Mouse (Mus musculus) cerebellum, adult (tissue): ENCODE measurements around the gene Cops3.

Source experiments
- ATAC-seq: cut with Nextera tagmentation; 2 replicates; pipeline ENCODE4 v1.9.2; 2017; ENCODE audit warnings: mild to moderate bottlenecking, moderate library complexity, mixed read lengths; ENCODE audit not compliant: insufficient number of reproducible peaks, low FRiP score, low TSS enrichment

Cops3 gene

GRCm38 (mm10) chr11:59813276-59813675, 26.4 kb downstream of the Cops3 start:
- ATAC-seq = no peak

- no peak for ATAC-seq
Observed at GRCm38 (mm10) chr11:59811211-59811610, 28.4 kb downstream of the Cops3 start.

- no peak for ATAC-seq
Observed at GRCm38 (mm10) chr11:59810480-59811158, 29.0 kb downstream of the Cops3 start.

- peak; percentile 80 for ATAC-seq
Observed at GRCm38 (mm10) chr11:59809670-59810474, 29.8 kb downstream of the Cops3 start, which contains the start of gene Flcn. TSS of gene Flcn (minus strand) at chr11:59810016.

- no peak for ATAC-seq
Observed at GRCm38 (mm10) chr11:59809071-59809669, 30.5 kb downstream of the Cops3 start.

GRCm38 (mm10) chr11:59808170-59808960, 31.3 kb downstream of the Cops3 start:
- no peak for ATAC-seq

- no peak for ATAC-seq
Observed at GRCm38 (mm10) chr11:59805656-59806055, 34.0 kb downstream of the Cops3 start.

GRCm38 (mm10) chr11:59805256-59805655, 34.4 kb downstream of the Cops3 start:
- ATAC-seq = no peak

- ATAC-seq = peak; percentile 37; the same call in 1 of the 2 replicates
Observed at GRCm38 (mm10) chr11:59804409-59805110, 35.1 kb downstream of the Cops3 start.

- ATAC-seq = no peak
Observed at GRCm38 (mm10) chr11:59803516-59803915, 36.1 kb downstream of the Cops3 start.

GRCm38 (mm10) chr11:59801881-59802280, 37.8 kb downstream of the Cops3 start:
- ATAC-seq = no peak

GRCm38 (mm10) chr11:59800412-59800811, 39.2 kb downstream of the Cops3 start:
- no peak for ATAC-seq

- no peak for ATAC-seq
Observed at GRCm38 (mm10) chr11:59793390-59793789, 46.2 kb downstream of the Cops3 start.

- no peak for ATAC-seq
Observed at GRCm38 (mm10) chr11:59789311-59789710, 50.3 kb downstream of the Cops3 start.

- no peak for ATAC-seq
Observed at GRCm38 (mm10) chr11:59787199-59787781, 52.3 kb downstream of the Cops3 start, which contains the start of gene Pld6. TSS of gene Pld6 (minus strand) at chr11:59787645.

- no peak for ATAC-seq
Observed at GRCm38 (mm10) chr11:59786444-59787198, 53.0 kb downstream of the Cops3 start.

- no peak for ATAC-seq
Observed at GRCm38 (mm10) chr11:59783591-59783990, 56.0 kb downstream of the Cops3 start.

- ATAC-seq = no peak
Observed at GRCm38 (mm10) chr11:59782091-59782590, 57.5 kb downstream of the Cops3 start.
